8 mouse cellular contexts compared by ENCODE assay signal in the genomic region with DNA sequence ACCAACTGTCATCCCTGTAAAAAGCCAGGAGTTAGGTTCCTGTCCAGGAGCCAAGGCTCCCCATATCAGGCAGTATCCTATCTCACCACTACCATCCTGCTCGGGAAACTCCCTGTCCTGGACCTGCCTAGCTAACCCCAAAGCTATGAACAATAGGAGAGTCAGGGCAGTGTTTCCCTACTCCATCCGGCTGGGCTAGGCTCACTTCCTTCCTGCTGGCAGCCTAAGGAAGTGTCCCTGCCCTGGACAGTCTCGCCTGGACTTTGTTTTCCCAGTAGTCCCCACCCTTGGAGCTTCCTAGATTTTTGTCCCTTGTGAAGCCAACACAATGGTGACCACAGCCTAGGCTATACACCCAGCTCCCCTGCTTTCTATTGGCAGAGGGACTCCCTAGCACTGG. TPM values are rescaled to one million over a fixed set of nuclear protein-coding genes. Genes with fewer than 3 reads are reported as not detected.
A peak's percentile ranks its signal among the peaks of the same experiment; 100 is the strongest.
DNase-seq lines count a peak whose midpoint lies in the region; ATAC-seq lines count a peak whose summit lies in the region.

No protein-coding gene starts in this region.

- peaks cover 31% of the 10 kb centered on the region for H3K36me3 ChIP-seq in forebrain, embryonic 15.5 days
- H3K36me3 ChIP-seq in forebrain, embryonic 16.5 days (ENCODE audit: control insufficient read depth, insufficient read depth): peaks cover 6% of the 10 kb centered on the region
- H3K36me3 ChIP-seq in kidney, embryonic 16.5 days (ENCODE audit: insufficient read depth, low read length): peaks cover 27% of the 10 kb centered on the region

- peaks cover 56% of the 10 kb centered on the region for H3K4me1 ChIP-seq in forebrain, embryonic 15.5 days
- peaks cover 41% of the 10 kb centered on the region for H3K4me1 ChIP-seq in forebrain, embryonic 16.5 days (replicated peaks; ENCODE audit: control insufficient read depth, insufficient read depth, low read length)
- peaks cover 58% of the 10 kb centered on the region for H3K4me1 ChIP-seq in kidney, embryonic 16.5 days (ENCODE audit: insufficient read depth, low read length)

- DNase-seq in heart, adult 8-10 months (ENCODE audit: low spot score): peak; percentile 87
- peak; percentile 60 for DNase-seq in lung, postnatal 14 days
- no peak for DNase-seq in thymus, postnatal 14 days

- H3K27ac ChIP-seq in forebrain, embryonic 15.5 days (replicated peaks): 0 out of 2 replicates have a peak overlapping the region, but pooled peaks have one; percentile 9
- H3K27ac ChIP-seq in forebrain, embryonic 16.5 days (ENCODE audit: low read length): no peak overlapping the region
- peak overlapping the region; percentile 96 for H3K27ac ChIP-seq in kidney, embryonic 16.5 days (ENCODE audit: low read length)

- no peak for ATAC-seq in forebrain, embryonic 15.5 days (replicated peaks)
- no peak for ATAC-seq in forebrain, embryonic 16.5 days
- ATAC-seq in kidney, embryonic 16.5 days (ENCODE audit: low FRiP score, low TSS enrichment): peak; percentile 32
- ATAC-seq in monocyte, adult 5-6 weeks (replicated peaks; ENCODE audit: insufficient number of reproducible peaks, low FRiP score, low TSS enrichment, poor library complexity, severe bottlenecking): no peak
- ATAC-seq in megakaryocyte progenitor cell, adult 5-6 weeks (replicated peaks; ENCODE audit: poor library complexity): no peak

- WGBS in forebrain, embryonic 15.5 days: 75% methylated on average over 3 of the region's 3 CpGs
- WGBS in forebrain, embryonic 16.5 days: 70% methylated on average over 3 of the region's 3 CpGs
- WGBS in kidney, embryonic 16.5 days: 65% methylated on average over 3 of the region's 3 CpGs

- H3K27me3 ChIP-seq in forebrain, embryonic 15.5 days: no peaks in the 10 kb centered on the region
- H3K27me3 ChIP-seq in forebrain, embryonic 16.5 days (replicated peaks; ENCODE audit: control insufficient read depth, insufficient read depth, low read length): no peaks in the 10 kb centered on the region
- no peaks in the 10 kb centered on the region for H3K27me3 ChIP-seq in kidney, embryonic 16.5 days (ENCODE audit: insufficient read depth, low read length)

- no peak overlapping the region for H3K4me3 ChIP-seq in forebrain, embryonic 15.5 days
- no peak overlapping the region for H3K4me3 ChIP-seq in forebrain, embryonic 16.5 days (replicated peaks; ENCODE audit: low read length)
- H3K4me3 ChIP-seq in kidney, embryonic 16.5 days (ENCODE audit: low read length): no peak overlapping the region

- no peak overlapping the region for H3K4me2 ChIP-seq in forebrain, embryonic 15.5 days (replicated peaks)
- no peak overlapping the region for H3K4me2 ChIP-seq in forebrain, embryonic 16.5 days (ENCODE audit: low read length)
- peak overlapping the region; percentile 58 for H3K4me2 ChIP-seq in kidney, embryonic 16.5 days (replicated peaks; ENCODE audit: low read depth, low read length)

- no peak overlapping the region for H3K9ac ChIP-seq in forebrain, embryonic 15.5 days (replicated peaks)
- no peak overlapping the region for H3K9ac ChIP-seq in forebrain, embryonic 16.5 days (replicated peaks; ENCODE audit: low read depth, low read length)
- H3K9ac ChIP-seq in kidney, embryonic 16.5 days (replicated peaks; ENCODE audit: low read length): peak overlapping the region; percentile 29; the same call in 1 of the 2 replicates

- H3K9me3 ChIP-seq in forebrain, embryonic 15.5 days: no peaks in the 10 kb centered on the region
- no peaks in the 10 kb centered on the region for H3K9me3 ChIP-seq in forebrain, embryonic 16.5 days (ENCODE audit: control insufficient read depth, low read length)
- H3K9me3 ChIP-seq in kidney, embryonic 16.5 days (ENCODE audit: low read length): no peaks in the 10 kb centered on the region

RNA-seq across cellular contexts. Expression of a gene that starts 0.9 kb away (rescaled TPM):
- 75.3 and 76.2 TPM in 2 replicates for polyA plus RNA-seq in forebrain, embryonic 15.5 days (2015; fragmentation: Nextera tagmentation; extraction: Ambion mirVana)
- polyA plus RNA-seq in forebrain, embryonic 16.5 days (2015; fragmentation: Nextera tagmentation; extraction: Ambion mirVana): 69.7 and 74.5 TPM in 2 replicates
- 10 to 100 TPM; 31.2 to 45.8 (median 40.6) TPM for total RNA-seq in heart, adult 8-10 months (2022)
- 131 and 132 TPM in 2 replicates for polyA plus RNA-seq in kidney, embryonic 16.5 days (2015; fragmentation: Nextera tagmentation; extraction: Ambion mirVana)
- total RNA-seq in monocyte, adult 5-6 weeks (2017): 1.1 to 2.5 TPM (median 2.3 TPM) in 3 replicates
- 6.6 and 7.3 TPM in 2 replicates for total RNA-seq in megakaryocyte progenitor cell, adult 5-6 weeks (2015)
- 2.8 and 4.1 TPM in 2 replicates for total RNA-seq in megakaryocyte progenitor cell, adult 5-6 weeks (2017)

RNA-seq across cellular contexts. Expression of a gene that starts 3.8 kb away (rescaled TPM):
- polyA plus RNA-seq in forebrain, embryonic 15.5 days (2015; fragmentation: Nextera tagmentation; extraction: Ambion mirVana): 96.7 and 97.5 TPM in 2 replicates
- 93.2 and 98.5 TPM in 2 replicates for polyA plus RNA-seq in forebrain, embryonic 16.5 days (2015; fragmentation: Nextera tagmentation; extraction: Ambion mirVana)
- total RNA-seq in heart, adult 8-10 months (2022): 10 to 100 TPM; 40.0 to 46.9 (median 40.2) TPM
- 45.3 and 48.0 TPM in 2 replicates for polyA plus RNA-seq in kidney, embryonic 16.5 days (2015; fragmentation: Nextera tagmentation; extraction: Ambion mirVana)
- total RNA-seq in monocyte, adult 5-6 weeks (2017): 16.0 to 23.9 TPM (median 21.4 TPM) in 3 replicates
- 16.7 and 17.1 TPM in 2 replicates for total RNA-seq in megakaryocyte progenitor cell, adult 5-6 weeks (2015)
- total RNA-seq in megakaryocyte progenitor cell, adult 5-6 weeks (2017): 15.2 and 15.3 TPM in 2 replicates

RNA-seq across cellular contexts. Expression of a gene that starts 9.9 kb away (rescaled TPM):
- 8.6 and 8.8 TPM in 2 replicates for polyA plus RNA-seq in forebrain, embryonic 15.5 days (2015; fragmentation: Nextera tagmentation; extraction: Ambion mirVana)
- polyA plus RNA-seq in forebrain, embryonic 16.5 days (2015; fragmentation: Nextera tagmentation; extraction: Ambion mirVana): 6.9 and 7.2 TPM in 2 replicates
- total RNA-seq in heart, adult 8-10 months (2022): 1 to 10 TPM; 4.6 to 6.6 (median 5.1) TPM
- 10.6 and 12.3 TPM in 2 replicates for polyA plus RNA-seq in kidney, embryonic 16.5 days (2015; fragmentation: Nextera tagmentation; extraction: Ambion mirVana)
- 0.86 to 2.0 TPM in 2 of 3 replicates, not detected in the other for total RNA-seq in monocyte, adult 5-6 weeks (2017)
- total RNA-seq in megakaryocyte progenitor cell, adult 5-6 weeks (2015): 0.44 and 0.54 TPM in 2 replicates
- 0.54 and 1.1 TPM in 2 replicates for total RNA-seq in megakaryocyte progenitor cell, adult 5-6 weeks (2017)

RNA-seq across cellular contexts. Expression of a gene that starts 11.8 kb away (rescaled TPM):
- polyA plus RNA-seq in forebrain, embryonic 15.5 days (2015; fragmentation: Nextera tagmentation; extraction: Ambion mirVana): 14.7 and 17.0 TPM in 2 replicates
- 16.2 and 16.9 TPM in 2 replicates for polyA plus RNA-seq in forebrain, embryonic 16.5 days (2015; fragmentation: Nextera tagmentation; extraction: Ambion mirVana)
- total RNA-seq in heart, adult 8-10 months (2022): 10 to 100 TPM; 18.8 to 24.3 (median 21.1) TPM
- 21.8 and 24.1 TPM in 2 replicates for polyA plus RNA-seq in kidney, embryonic 16.5 days (2015; fragmentation: Nextera tagmentation; extraction: Ambion mirVana)
- total RNA-seq in monocyte, adult 5-6 weeks (2017): 3.6 to 5.4 TPM (median 5.4 TPM) in 3 replicates
- 9.3 and 15.4 TPM in 2 replicates for total RNA-seq in megakaryocyte progenitor cell, adult 5-6 weeks (2015)
- 9.3 and 10.4 TPM in 2 replicates for total RNA-seq in megakaryocyte progenitor cell, adult 5-6 weeks (2017)

RNA-seq across cellular contexts. Expression of a gene that starts 13.8 kb away (rescaled TPM):
- polyA plus RNA-seq in forebrain, embryonic 15.5 days (2015; fragmentation: Nextera tagmentation; extraction: Ambion mirVana): 1.3 and 2.1 TPM in 2 replicates
- polyA plus RNA-seq in forebrain, embryonic 16.5 days (2015; fragmentation: Nextera tagmentation; extraction: Ambion mirVana): 1.4 TPM in 2 replicates
- under 1 TPM; 0.20 to 0.72 (median 0.25) TPM for total RNA-seq in heart, adult 8-10 months (2022)
- polyA plus RNA-seq in kidney, embryonic 16.5 days (2015; fragmentation: Nextera tagmentation; extraction: Ambion mirVana): 1.3 and 1.6 TPM in 2 replicates
- 1.4 TPM in 1 of 3 replicates, not detected in the others for total RNA-seq in monocyte, adult 5-6 weeks (2017)
- total RNA-seq in megakaryocyte progenitor cell, adult 5-6 weeks (2015): 1.4 and 1.7 TPM in 2 replicates
- total RNA-seq in megakaryocyte progenitor cell, adult 5-6 weeks (2017): 0.58 TPM in 1 of 2 replicates, not detected in the other
